Mouse (Mus musculus): ENCODE measurements around the gene Rbfox3.

Gene Rbfox3

GRCm38 (mm10) chr11:118818528-118818927, 92.9 kb downstream of the Rbfox3 start:
- 58% methylated on average over 8 of the region's 8 CpGs for WGBS

- WGBS, result 47% methylated on average over 5 of the region's 5 CpGs
These were observed 96.3 kb downstream of the Rbfox3 start for GRCm38 (mm10) chr11:118815118-118815517.

- 39% methylated on average over 11 of the region's 11 CpGs for WGBS
These were observed 97.5 kb downstream of the Rbfox3 start for GRCm38 (mm10) chr11:118813942-118814341.

- WGBS, result 88% methylated on average over 7 of the region's 7 CpGs
These were observed 100.0 kb downstream of the Rbfox3 start for GRCm38 (mm10) chr11:118811404-118811803.

GRCm38 (mm10) chr11:118807511-118807910, 103.9 kb downstream of the Rbfox3 start:
- WGBS, result 52% methylated on average over 15 of the region's 15 CpGs

GRCm38 (mm10) chr11:118794856-118795602, 116.4 kb downstream of the Rbfox3 start:
- 43% methylated on average over 8 of the region's 8 CpGs for WGBS

- 20% methylated on average over 16 of the region's 16 CpGs for WGBS
These were observed 117.8 kb downstream of the Rbfox3 start for GRCm38 (mm10) chr11:118793639-118794021.

GRCm38 (mm10) chr11:118792916-118793638, 118.3 kb downstream of the Rbfox3 start:
- WGBS, result 23% methylated on average over 10 of the region's 10 CpGs

GRCm38 (mm10) chr11:118792163-118792915, 119.1 kb downstream of the Rbfox3 start:
- WGBS, result 37% methylated on average over 9 of the region's 9 CpGs

GRCm38 (mm10) chr11:118791391-118791790, 120.0 kb downstream of the Rbfox3 start:
- 32% methylated on average over 6 of the region's 6 CpGs for WGBS

GRCm38 (mm10) chr11:118788091-118788490, 123.3 kb downstream of the Rbfox3 start:
- 83% methylated on average over 1 of the region's 1 CpGs for WGBS

GRCm38 (mm10) chr11:118782677-118783076, 128.7 kb downstream of the Rbfox3 start:
- 66% methylated on average over 5 of the region's 5 CpGs for WGBS

- 30% methylated on average over 3 of the region's 3 CpGs for WGBS
These were observed 135.6 kb downstream of the Rbfox3 start for GRCm38 (mm10) chr11:118775753-118776152.

GRCm38 (mm10) chr11:118774777-118775176, 136.6 kb downstream of the Rbfox3 start:
- WGBS, result 70% methylated on average over 2 of the region's 2 CpGs

- WGBS, result 22% methylated on average over 12 of the region's 12 CpGs
These were observed 138.3 kb downstream of the Rbfox3 start for GRCm38 (mm10) chr11:118773076-118773583.

GRCm38 (mm10) chr11:118771358-118771757, 140.0 kb downstream of the Rbfox3 start:
- WGBS, result 82% methylated on average over 4 of the region's 4 CpGs

- WGBS, result 93% methylated on average over 7 of the region's 7 CpGs
These were observed 140.6 kb downstream of the Rbfox3 start for GRCm38 (mm10) chr11:118770789-118771188.

GRCm38 (mm10) chr11:118769542-118769941, 141.9 kb downstream of the Rbfox3 start:
- WGBS, result 46% methylated on average over 2 of the region's 2 CpGs

GRCm38 (mm10) chr11:118768441-118768840, 143.0 kb downstream of the Rbfox3 start:
- WGBS, result 83% methylated on average over 3 of the region's 3 CpGs

GRCm38 (mm10) chr11:118767411-118767810, 144.0 kb downstream of the Rbfox3 start:
- 54% methylated on average over 4 of the region's 4 CpGs for WGBS

- WGBS, result 43% methylated on average over 12 of the region's 12 CpGs
These were observed 151.0 kb downstream of the Rbfox3 start for GRCm38 (mm10) chr11:118760296-118760988.

Data from cerebral cortex, adult 2 months (tissue).